Mouse (Mus musculus): ENCODE results near the gene Ddr1. TPM values are rescaled to one million over a fixed set of nuclear protein-coding genes. Genes with fewer than 3 reads are reported as not detected.

Ddr1 gene
- polyA plus RNA-seq, 1 experiment from 2014 or later = 86.1 TPM

GRCm38 (mm10) chr17:35699919-35700318 lies 4.5 kb downstream of the Ddr1 start:
- Histone ChIP-seq H3K4me2 (peak overlapping the region; percentile 82), H3K4me3 (replicated peaks) (peak overlapping the region; percentile 72), H3K27ac (peak overlapping the region; percentile 99), H3K9ac (peak overlapping the region; percentile 75), H3K27me3 (no peaks in the 10 kb centered on the region), H3K4me1 (peaks cover 72% of the 10 kb centered on the region), H3K9me3 (replicated peaks) (0 out of 2 replicates have a peak, but pooled peaks cover 4% of the 10 kb centered on the region), H3K36me3 (peaks cover 14% of the 10 kb centered on the region)
- ATAC-seq (replicated peaks; ENCODE audit: low FRiP score) = peak; percentile 41
- WGBS = under 1% methylated on average over 19 of the region's 19 CpGs

GRCm38 (mm10) chr17:35698501-35698883 lies 5.9 kb downstream of the Ddr1 start:
- Histone ChIP-seq H3K27ac (peak overlapping the region; percentile 79), H3K27me3 (no peaks in the 10 kb centered on the region), H3K4me2 (peak overlapping the region; percentile 60), H3K9me3 (replicated peaks) (0 out of 2 replicates have a peak, but pooled peaks cover 4% of the 10 kb centered on the region), H3K9ac (0 out of 2 replicates have a peak overlapping the region, but pooled peaks have one; percentile 45), H3K36me3 (peaks cover 19% of the 10 kb centered on the region), H3K4me3 (replicated peaks) (peak overlapping the region; percentile 36), H3K4me1 (peaks cover 58% of the 10 kb centered on the region)
- WGBS = 40% methylated on average over 5 of the region's 5 CpGs
- no peak for ATAC-seq (replicated peaks; ENCODE audit: low FRiP score)

GRCm38 (mm10) chr17:35697759-35698500 lies 6.5 kb downstream of the Ddr1 start:
- Histone ChIP-seq H3K4me1 (peaks cover 55% of the 10 kb centered on the region), H3K36me3 (peaks cover 25% of the 10 kb centered on the region), H3K9ac (peak overlapping the region; percentile 45), H3K27me3 (no peaks in the 10 kb centered on the region), H3K4me3 (replicated peaks) (peak overlapping the region; percentile 36), H3K4me2 (peak overlapping the region; percentile 60), H3K27ac (peak overlapping the region; percentile 79), H3K9me3 (replicated peaks) (0 out of 2 replicates have a peak, but pooled peaks cover 4% of the 10 kb centered on the region)
- 9% methylated on average over 16 of the region's 16 CpGs for WGBS
- ATAC-seq (replicated peaks; ENCODE audit: low FRiP score) = no peak

GRCm38 (mm10) chr17:35697429-35697758 lies 7.0 kb downstream of the Ddr1 start:
- H3K4me3 ChIP-seq (replicated peaks) = peak overlapping the region; percentile 36
- H3K36me3 ChIP-seq = peaks cover 30% of the 10 kb centered on the region
- peak overlapping the region; percentile 45 for H3K9ac ChIP-seq
- H3K4me2 ChIP-seq = peak overlapping the region; percentile 60
- peaks cover 50% of the 10 kb centered on the region for H3K4me1 ChIP-seq
- H3K9me3 ChIP-seq (replicated peaks) = 0 out of 2 replicates have a peak, but pooled peaks cover 4% of the 10 kb centered on the region
- ATAC-seq (replicated peaks; ENCODE audit: low FRiP score) = no peak
- WGBS = 28% methylated on average over 1 of the region's 1 CpGs
- H3K27me3 ChIP-seq = no peaks in the 10 kb centered on the region
- H3K27ac ChIP-seq = peak overlapping the region; percentile 79

- Histone ChIP-seq H3K27ac (peak overlapping the region; percentile 79; the same call in 1 of the 2 replicates), H3K4me2 (peak overlapping the region; percentile 60; the same call in 1 of the 2 replicates), H3K4me3 (replicated peaks) (0 out of 2 replicates have a peak overlapping the region, but pooled peaks have one; percentile 36), H3K27me3 (no peaks in the 10 kb centered on the region), H3K36me3 (peaks cover 37% of the 10 kb centered on the region), H3K9me3 (replicated peaks) (0 out of 2 replicates have a peak, but pooled peaks cover 4% of the 10 kb centered on the region), H3K9ac (no peak overlapping the region), H3K4me1 (peaks cover 43% of the 10 kb centered on the region)
- no peak for ATAC-seq (replicated peaks; ENCODE audit: low FRiP score)
- 61% methylated on average over 6 of the region's 6 CpGs for WGBS
These were observed 7.7 kb downstream of the Ddr1 start for GRCm38 (mm10) chr17:35696691-35697090.

GRCm38 (mm10) chr17:35695289-35695688 lies 9.1 kb downstream of the Ddr1 start:
- Histone ChIP-seq H3K9me3 (replicated peaks) (0 out of 2 replicates have a peak, but pooled peaks cover 4% of the 10 kb centered on the region), H3K4me3 (replicated peaks) (no peak overlapping the region), H3K36me3 (peaks cover 52% of the 10 kb centered on the region), H3K4me2 (no peak overlapping the region), H3K27me3 (no peaks in the 10 kb centered on the region), H3K9ac (no peak overlapping the region), H3K4me1 (peaks cover 35% of the 10 kb centered on the region), H3K27ac (no peak overlapping the region)
- 88% methylated on average over 2 of the region's 2 CpGs for WGBS
- ATAC-seq (replicated peaks; ENCODE audit: low FRiP score) = no peak

- Histone ChIP-seq H3K4me1 (peaks cover 24% of the 10 kb centered on the region), H3K9ac (no peak overlapping the region), H3K9me3 (replicated peaks) (0 out of 2 replicates have a peak, but pooled peaks cover 4% of the 10 kb centered on the region), H3K4me3 (replicated peaks) (no peak overlapping the region), H3K36me3 (peaks cover 63% of the 10 kb centered on the region), H3K27me3 (no peaks in the 10 kb centered on the region), H3K4me2 (no peak overlapping the region), H3K27ac (no peak overlapping the region)
- WGBS = 85% methylated on average over 5 of the region's 5 CpGs
- ATAC-seq (replicated peaks; ENCODE audit: low FRiP score) = no peak
These were observed 10.5 kb downstream of the Ddr1 start for GRCm38 (mm10) chr17:35693906-35694305.

- H3K4me1 ChIP-seq = peaks cover 9% of the 10 kb centered on the region
- no peak overlapping the region for H3K27ac ChIP-seq
- no peak overlapping the region for H3K4me2 ChIP-seq
- 0 out of 2 replicates have a peak, but pooled peaks cover 4% of the 10 kb centered on the region for H3K9me3 ChIP-seq (replicated peaks)
- H3K4me3 ChIP-seq (replicated peaks) = no peak overlapping the region
- ATAC-seq (replicated peaks; ENCODE audit: low FRiP score) = no peak
- peaks cover 78% of the 10 kb centered on the region for H3K36me3 ChIP-seq
- 90% methylated on average over 4 of the region's 4 CpGs for WGBS
- H3K27me3 ChIP-seq = no peaks in the 10 kb centered on the region
- no peak overlapping the region for H3K9ac ChIP-seq
These were observed 12.1 kb downstream of the Ddr1 start for GRCm38 (mm10) chr17:35692368-35692767.

GRCm38 (mm10) chr17:35691811-35692210 lies 12.6 kb downstream of the Ddr1 start:
- Histone ChIP-seq H3K27ac (no peak overlapping the region), H3K4me2 (no peak overlapping the region), H3K4me3 (replicated peaks) (no peak overlapping the region), H3K9ac (no peak overlapping the region), H3K9me3 (replicated peaks) (0 out of 2 replicates have a peak, but pooled peaks cover 4% of the 10 kb centered on the region), H3K4me1 (peaks cover 3% of the 10 kb centered on the region), H3K27me3 (no peaks in the 10 kb centered on the region), H3K36me3 (peaks cover 84% of the 10 kb centered on the region)
- WGBS = 85% methylated on average over 4 of the region's 4 CpGs
- no peak for ATAC-seq (replicated peaks; ENCODE audit: low FRiP score)

GRCm38 (mm10) chr17:35689936-35690645 lies 14.3 kb downstream of the Ddr1 start:
- no peaks in the 10 kb centered on the region for H3K4me1 ChIP-seq
- no peak overlapping the region for H3K27ac ChIP-seq
- H3K4me3 ChIP-seq (replicated peaks) = no peak overlapping the region
- no peak overlapping the region for H3K9ac ChIP-seq
- H3K9me3 ChIP-seq (replicated peaks) = no peaks in the 10 kb centered on the region
- no peaks in the 10 kb centered on the region for H3K27me3 ChIP-seq
- ATAC-seq (replicated peaks; ENCODE audit: low FRiP score) = no peak
- 87% methylated on average over 18 of the region's 18 CpGs for WGBS
- peaks cover 92% of the 10 kb centered on the region for H3K36me3 ChIP-seq
- H3K4me2 ChIP-seq = no peak overlapping the region

- H3K4me2 ChIP-seq = no peak overlapping the region
- WGBS = 86% methylated on average over 25 of the region's 25 CpGs
These were observed 15.9 kb downstream of the Ddr1 start for GRCm38 (mm10) chr17:35688347-35689175.

More at GRCm38 (mm10) chr17:35688347-35689175, 15.9 kb downstream of the Ddr1 start:
- no peak for ATAC-seq (replicated peaks; ENCODE audit: low FRiP score)
- Histone ChIP-seq H3K36me3 (peaks cover 100% of the 10 kb centered on the region), H3K4me1 (no peaks in the 10 kb centered on the region), H3K9ac (no peak overlapping the region), H3K9me3 (replicated peaks) (no peaks in the 10 kb centered on the region), H3K27me3 (no peaks in the 10 kb centered on the region), H3K4me3 (replicated peaks) (no peak overlapping the region), H3K27ac (no peak overlapping the region)

Data from kidney, embryonic 15.5 days (tissue).